Mouse (Mus musculus): ENCODE measurements around the gene Rcan2.

DNA sequence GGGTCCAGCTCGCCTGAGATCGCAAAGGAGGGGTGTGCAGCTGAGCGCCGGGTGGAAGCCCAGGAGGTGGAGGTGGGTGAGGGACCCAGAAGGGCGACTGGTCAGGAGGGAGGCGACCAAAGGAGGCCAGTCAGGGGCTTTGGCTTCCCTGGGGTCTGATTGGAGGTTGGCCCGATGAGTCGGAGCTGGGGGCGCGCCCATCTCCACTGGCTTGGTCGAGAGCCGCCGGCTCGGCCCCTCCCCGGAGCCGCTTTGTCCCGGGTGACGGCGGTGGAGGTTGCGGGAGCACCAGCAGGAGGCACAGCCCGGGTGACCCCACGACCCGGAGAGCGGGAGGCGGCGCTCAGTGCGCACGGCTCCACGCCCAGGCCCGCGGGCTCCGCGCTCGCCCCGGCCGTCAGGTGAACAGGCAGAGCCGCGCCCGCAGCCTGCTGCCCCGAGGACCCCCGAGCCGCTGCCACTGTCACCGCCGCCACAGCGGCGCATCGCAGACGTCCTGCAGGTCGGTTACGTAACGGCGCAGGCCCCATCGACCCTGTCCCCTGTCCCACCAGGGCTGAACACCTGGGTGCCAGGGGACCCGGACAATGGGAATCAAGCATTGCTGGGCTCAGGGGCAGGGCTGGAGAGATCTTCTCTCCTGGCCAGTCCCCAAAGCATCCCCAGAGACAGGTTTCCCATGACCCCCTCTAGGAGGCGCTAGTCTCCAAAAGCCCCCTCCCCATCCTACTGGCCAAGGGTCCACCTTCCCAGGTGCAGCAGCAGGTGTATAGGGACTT lies 633 bp downstream of the Rcan2 start:
- peak; percentile 30; the same call in 1 of the 2 replicates for TF ChIP-seq CTCF (IDR thresholded peaks at IDR 0.05; ENCODE audit: low read depth)
- no peak for TF ChIP-seq EP300 (IDR thresholded peaks at IDR 0.05; ENCODE audit: low read depth)
